Mouse (Mus musculus) E14TG2a.4 (cell line): ENCODE measurements at regions not wholly inside any gene's neighbourhood (a gene's known extent, or its start where the extent isn't known, plus 50 kb on each side); places are given as distances from the start of the nearest gene placed in this dataset.

Experiments used
- CTCF ChIP-seq: conservative IDR thresholded peaks from 2 replicates; pipeline ENCODE4 v1.5.1; 2014; ENCODE audit warnings: low read length
- NANOG ChIP-seq: IDR thresholded peaks from 2 replicates; pipeline ENCODE4 v1.6.1; 2014; ENCODE audit warnings: borderline replicate concordance, low read length, mixed read lengths

GRCm38 (mm10) chr10:42091546-42092168 is 73.4 kb upstream of the Armc2 start:
- TF ChIP-seq CTCF (no peak), NANOG (no peak)
